Mouse (Mus musculus): ENCODE results near the gene Baiap2l1. TPM values are rescaled to one million over a fixed set of nuclear protein-coding genes. Genes with fewer than 3 reads are reported as not detected.
A peak's percentile ranks its signal among the peaks of the same experiment; 100 is the strongest.
"Not testable (repeated sequence)": the region's sequence is repeated elsewhere in the genome, so short reads cannot be mapped to it uniquely, and the experiment has no call there.

Gene Baiap2l1
- total RNA-seq (2021) = under 1 TPM; 0.40 to 0.96 TPM
- long read RNA-seq, partial matches to known transcripts = 0 of 4 reads
- long read RNA-seq, other reads (novel, unspliced or antisense) = 3 of 4 reads

DNA sequence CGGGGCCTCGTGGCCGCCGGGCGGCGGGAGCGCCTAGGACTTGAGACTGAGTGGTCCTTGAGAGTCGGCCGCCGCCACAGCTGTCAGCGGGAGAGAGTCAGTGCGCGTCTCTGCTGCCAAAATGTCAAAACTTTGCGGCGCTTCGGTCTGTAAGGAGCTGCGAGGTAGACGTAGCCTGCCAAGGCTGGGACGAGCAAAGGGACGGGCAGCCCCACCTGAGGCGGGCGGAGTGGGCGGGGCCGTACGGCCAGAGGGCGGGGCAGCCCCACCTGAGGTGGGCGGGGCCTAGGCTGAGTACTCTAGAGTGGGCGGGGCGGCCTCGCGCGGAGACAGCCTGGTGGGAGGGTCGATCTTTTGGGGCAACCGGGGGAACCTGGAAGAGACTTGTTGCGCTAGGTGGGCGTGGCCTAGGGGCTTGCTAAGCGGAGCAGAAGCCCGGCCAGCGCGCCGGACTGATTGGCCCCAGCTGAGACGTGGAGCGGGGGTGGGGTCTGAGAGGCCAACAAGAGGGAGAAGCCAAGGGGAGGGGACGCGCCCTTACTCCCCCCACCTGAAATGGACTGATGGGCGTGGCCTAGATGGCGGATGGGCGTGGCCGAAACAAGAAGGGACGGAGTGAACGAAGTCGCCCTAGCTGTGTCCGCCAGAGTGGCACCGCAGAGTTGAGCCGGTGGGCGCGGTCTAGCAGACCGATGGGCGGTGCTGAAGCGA is at the start of gene Baiap2l1:
Gene Baiap2l1, minus strand, starts transcription at position 232 of the 711 bp plus-strand sequence.
- DNase-seq (ENCODE audit: low spot score in 2 of 2) = peak; percentile 48 to 62

DNA sequence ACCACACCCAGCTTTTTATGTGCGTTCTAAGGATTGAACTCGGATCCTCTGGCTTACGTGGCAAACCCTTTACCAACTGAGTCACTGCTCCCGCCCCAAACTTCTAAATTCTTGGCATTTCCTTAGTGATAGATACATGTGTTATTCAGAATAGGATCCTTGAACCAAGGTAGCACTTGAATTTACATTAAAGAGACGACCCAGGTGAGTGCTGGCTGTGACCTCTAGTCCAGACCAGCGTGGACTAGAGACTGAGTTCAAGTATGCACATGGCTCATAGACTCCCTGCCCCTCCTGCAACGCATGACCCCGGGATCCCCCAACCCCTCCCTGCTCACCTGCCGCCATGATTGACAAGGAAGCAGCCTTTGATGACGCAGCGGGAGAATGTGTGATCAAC is 48.3 kb upstream of the Baiap2l1 start:
- DNase-seq (ENCODE audit: low spot score in 2 of 2) = no peak

- no peak for DNase-seq (ENCODE audit: low spot score in 2 of 2)
Measured at GRCm38 (mm10) chr5:144400821-144401220, 42.9 kb upstream of the Baiap2l1 start.

GRCm38 (mm10) chr5:144397566-144397965 is 39.7 kb upstream of the Baiap2l1 start:
- DNase-seq (ENCODE audit: low spot score in 2 of 2) = no peak

DNA sequence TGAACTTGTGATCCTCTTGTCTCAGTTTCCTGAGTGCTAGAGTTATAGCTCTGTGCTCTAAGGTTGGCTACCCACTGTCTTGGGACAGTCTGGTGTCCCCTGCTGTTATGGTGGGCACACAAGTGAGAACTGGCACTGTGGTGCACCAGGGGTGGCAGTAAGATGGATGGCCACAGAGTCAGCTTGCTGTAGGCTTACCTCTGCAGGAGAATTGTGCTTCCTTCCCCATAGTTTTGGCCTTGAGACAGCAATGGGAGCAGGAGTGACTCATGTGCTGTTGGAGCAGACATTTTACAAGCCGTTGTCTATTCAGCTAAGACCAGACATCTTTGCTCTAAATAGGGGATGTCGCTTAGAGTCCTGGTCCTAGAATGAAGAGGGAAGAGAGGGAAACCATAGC is 36.2 kb upstream of the Baiap2l1 start:
- no peak for DNase-seq (ENCODE audit: low spot score in 2 of 2)

DNA sequence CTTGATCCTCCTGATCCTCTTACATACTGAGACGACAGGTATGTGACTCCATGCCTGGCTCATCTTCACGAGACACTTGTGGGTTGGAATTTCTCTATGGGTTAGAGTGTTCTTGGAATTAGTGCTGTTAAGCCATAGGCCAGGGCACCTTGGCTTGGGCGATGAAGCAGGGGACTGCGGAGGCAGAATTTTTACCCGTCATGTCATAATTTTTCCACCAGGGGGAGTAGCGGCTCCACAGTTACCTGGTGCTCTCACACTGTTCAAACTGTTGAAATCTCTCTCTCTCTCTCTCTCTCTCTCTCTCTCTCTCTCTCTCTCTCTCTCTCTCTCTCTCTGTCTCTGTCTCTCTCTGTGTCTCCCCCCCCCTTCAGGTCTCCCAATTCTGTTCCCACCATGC is 29.9 kb upstream of the Baiap2l1 start:
- DNase-seq (ENCODE audit: low spot score in 2 of 2) = peak; percentile 74 to 80

DNA sequence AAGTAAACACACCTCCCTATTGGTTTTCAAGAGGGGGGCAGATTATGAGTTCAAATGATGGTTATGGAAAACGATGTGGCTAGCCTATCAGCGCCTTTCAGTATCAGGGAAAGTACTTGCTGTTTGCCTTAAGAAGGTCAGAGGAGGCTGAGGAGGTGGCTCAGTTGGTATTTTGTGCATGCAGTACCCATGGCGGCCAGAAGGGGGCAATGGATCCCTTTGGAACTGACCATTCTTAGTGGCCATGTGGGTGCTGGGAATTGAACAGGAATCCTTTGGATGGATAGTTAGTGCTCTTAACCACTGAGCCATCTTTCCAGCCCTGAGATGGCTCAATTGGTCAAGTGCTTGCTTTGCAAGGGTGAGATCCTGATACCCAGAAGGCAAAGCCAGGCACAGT is 26.0 kb upstream of the Baiap2l1 start:
- DNase-seq (ENCODE audit: low spot score in 2 of 2) = no peak

GRCm38 (mm10) chr5:144381782-144382181 is 23.9 kb upstream of the Baiap2l1 start:
- DNase-seq (ENCODE audit: low spot score in 2 of 2) = peak; percentile 13 to 25

- DNase-seq (ENCODE audit: low spot score in 2 of 2) = no peak
Measured at GRCm38 (mm10) chr5:144380689-144381088, 22.8 kb upstream of the Baiap2l1 start.

DNA sequence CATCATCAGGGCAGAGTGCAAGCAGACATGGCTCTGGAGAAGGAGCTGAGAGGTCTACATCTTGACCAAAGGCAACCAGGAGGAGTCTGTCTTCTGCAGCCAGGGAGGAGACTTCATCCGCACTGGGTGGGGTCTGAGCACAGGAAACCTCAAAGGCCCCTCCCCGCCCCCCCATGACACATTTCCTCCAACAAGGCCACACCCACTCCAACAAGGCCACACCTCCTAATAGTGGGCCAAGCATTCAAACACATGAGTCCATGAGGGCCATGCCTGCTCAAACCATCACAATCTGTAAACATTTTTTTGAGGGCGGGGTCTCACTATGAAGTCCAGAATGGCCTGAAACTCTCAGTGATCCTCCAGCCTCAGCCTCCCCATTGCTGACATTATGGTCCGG is 21.5 kb upstream of the Baiap2l1 start:
- no peak for DNase-seq (ENCODE audit: low spot score in 2 of 2)

GRCm38 (mm10) chr5:144372885-144373284 is 15.0 kb upstream of the Baiap2l1 start:
- no peak for DNase-seq (ENCODE audit: low spot score in 2 of 2)

GRCm38 (mm10) chr5:144372177-144372576 is 14.3 kb upstream of the Baiap2l1 start:
- DNase-seq (ENCODE audit: low spot score in 2 of 2) = no peak

GRCm38 (mm10) chr5:144370986-144371385 is 13.1 kb upstream of the Baiap2l1 start:
- DNase-seq (ENCODE audit: low spot score in 2 of 2) = no peak

DNA sequence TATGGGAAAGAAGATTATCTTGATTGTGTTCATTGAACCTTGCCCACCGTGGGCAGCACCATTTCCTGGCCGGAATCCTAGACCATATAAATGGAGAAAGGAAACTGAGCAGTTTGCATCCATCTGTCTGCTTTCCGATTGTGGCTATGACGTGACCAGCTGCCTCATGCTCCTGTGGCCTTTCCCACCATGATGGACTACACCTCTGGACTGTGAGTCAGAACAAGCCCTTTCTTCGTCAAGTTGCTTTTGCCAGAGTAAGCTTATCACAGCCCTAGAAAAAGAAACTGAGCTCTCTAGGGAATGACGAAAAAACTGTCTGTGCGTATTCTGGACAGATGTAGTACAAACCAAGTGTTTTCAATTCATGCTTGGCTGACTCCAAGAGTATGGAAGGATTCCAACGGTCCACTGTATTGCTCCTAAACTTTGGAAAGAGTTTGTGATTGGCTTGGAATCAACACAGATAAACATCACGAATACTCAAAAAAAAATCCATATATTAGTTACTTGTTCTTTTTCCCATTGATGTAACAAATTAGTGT is 10.8 kb upstream of the Baiap2l1 start:
- DNase-seq (ENCODE audit: low spot score in 2 of 2) = no peak

DNA sequence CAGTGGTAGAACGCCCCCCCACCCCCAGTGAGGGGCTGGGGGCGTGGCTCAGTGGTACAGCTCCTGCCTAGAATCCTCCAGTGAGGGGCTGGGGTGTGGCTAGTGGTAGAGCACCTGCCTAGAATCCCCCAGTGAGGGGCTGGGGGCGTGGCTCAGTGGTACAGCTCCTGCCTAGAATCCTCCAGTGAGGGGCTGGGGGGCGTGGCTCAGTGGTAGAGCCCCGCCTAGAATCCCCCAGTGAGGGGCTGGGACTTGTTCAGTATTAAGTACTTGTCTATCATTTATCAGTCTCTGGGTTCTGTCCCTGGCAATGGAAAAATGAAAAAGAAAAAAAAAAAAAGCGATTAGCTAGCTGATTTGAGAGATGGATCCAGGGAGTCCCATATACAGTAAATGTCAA is 8.6 kb upstream of the Baiap2l1 start:
- DNase-seq (ENCODE audit: low spot score in 2 of 2) = not testable (repeated sequence)

- DNase-seq (ENCODE audit: low spot score in 2 of 2) = no peak
Measured at GRCm38 (mm10) chr5:144364680-144365357, 6.9 kb upstream of the Baiap2l1 start.

- no peak for DNase-seq (ENCODE audit: low spot score in 2 of 2)
Measured at GRCm38 (mm10) chr5:144360346-144360745, 2.4 kb upstream of the Baiap2l1 start.

DNA sequence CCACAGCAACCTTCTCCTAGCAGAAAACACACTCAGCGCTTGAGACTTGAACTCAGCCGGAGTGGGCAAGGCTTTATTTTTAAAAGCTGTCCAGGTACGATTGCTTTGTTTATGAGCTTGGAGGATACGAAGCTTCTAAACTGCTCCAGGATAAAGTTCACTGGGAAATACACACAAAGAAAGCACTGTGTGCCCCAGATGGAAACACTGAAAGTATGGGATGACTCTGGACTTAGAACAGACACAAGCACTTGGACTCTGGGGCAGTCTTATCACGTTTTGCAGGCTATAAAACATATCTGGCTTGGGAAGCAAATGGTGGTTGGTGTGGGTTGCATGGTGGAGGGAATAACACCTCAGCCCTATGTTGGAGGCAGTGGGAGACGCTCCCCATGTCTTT is 2.0 kb upstream of the Baiap2l1 start:
- DNase-seq (ENCODE audit: low spot score in 2 of 2) = no peak

DNA sequence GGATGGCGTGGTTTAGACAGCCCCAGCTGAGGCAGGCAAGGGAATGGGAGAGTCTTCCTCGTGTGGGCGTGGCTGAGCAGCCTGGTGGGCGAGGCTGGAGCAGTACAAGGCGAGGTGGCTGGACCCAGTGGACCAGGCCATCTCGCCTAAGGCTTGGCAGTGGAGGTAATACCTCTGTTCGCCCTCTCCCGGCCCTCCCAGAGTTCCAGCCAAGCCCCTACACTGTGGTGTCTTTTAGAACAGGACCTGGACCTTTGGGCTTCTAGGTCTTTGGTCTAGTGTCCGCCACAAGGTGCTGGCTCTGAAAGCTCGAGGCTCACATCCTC is 643 bp upstream of the Baiap2l1 start:
- no peak for DNase-seq (ENCODE audit: low spot score in 2 of 2)

GRCm38 (mm10) chr5:144357551-144357880 is 396 bp downstream of the Baiap2l1 start:
- DNase-seq (ENCODE audit: low spot score in 2 of 2) = peak; percentile 13 to 31

DNA sequence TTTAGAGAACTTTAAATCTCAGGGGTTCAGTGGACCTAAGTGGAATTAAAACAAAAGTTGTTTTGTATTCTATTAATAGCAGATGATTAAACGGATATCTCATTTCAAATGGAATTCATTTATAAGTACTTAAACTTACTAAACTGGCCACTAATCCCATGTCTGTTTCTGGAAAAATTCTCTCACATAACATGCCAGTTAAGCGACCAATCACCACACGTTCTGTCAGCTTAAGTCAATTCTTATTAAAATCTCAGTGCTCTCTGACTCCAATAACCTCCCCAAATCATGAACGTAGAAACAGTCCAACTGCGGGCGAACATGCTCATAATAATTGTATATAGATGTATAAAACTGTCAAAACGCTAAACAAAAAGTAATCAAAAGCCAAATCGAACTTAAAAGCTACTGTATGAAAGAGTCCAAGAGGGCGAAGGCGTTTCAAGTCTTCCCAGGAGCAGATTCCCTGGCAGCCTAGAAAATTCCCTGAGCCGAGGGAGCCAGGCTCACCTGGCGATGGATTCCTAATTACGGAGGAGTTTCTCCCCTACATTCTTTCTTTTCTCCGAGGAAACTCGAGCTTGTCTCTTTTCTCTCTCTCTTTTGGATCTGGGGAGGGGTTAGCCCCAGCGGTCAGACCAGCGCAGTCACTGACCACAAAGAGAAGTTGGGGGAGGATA is 996 bp downstream of the Baiap2l1 start:
- DNase-seq (ENCODE audit: low spot score in 2 of 2) = no peak

Measured in layer of hippocampus, postnatal 10 days (tissue).